Comparison of ENCODE assay signal across 11 mouse cellular contexts in the genomic region with DNA sequence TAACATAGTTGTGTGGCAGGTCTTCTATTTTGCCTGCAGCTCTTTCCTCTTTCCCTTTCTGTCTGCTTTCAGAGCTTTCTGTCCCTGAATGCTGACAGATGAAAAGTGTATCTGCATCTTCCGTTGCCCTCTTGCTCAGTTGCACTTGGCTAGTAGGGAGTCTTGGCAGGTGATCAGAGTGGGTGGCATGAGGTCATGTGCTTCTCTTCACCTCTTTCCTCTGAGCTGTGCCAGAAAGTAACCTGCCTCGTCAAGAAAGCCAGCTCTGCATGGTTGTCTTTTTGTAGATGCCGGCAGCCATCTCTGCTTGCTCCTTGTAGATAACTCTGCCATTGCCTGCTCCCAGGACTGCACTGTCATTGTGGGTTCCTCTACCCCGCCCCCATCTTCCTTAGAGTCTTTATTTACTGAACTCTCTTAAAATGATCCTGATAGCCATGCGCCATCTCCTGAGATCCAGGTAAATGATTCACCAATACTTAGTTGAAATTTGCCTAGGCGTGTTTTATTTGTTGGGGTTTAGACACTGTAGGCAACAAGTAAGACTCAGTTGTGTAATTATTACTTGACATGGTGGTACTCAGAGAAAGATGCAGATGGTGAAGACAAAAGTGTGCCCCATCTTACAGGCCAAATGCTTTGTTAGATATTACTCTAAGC.
DNase-seq lines count a peak whose midpoint lies in the region; ATAC-seq and TF ChIP-seq lines count a peak whose summit lies in the region.
"Had no signal": no experiment of that assay in that cellular context is flagged by ENCODE, and none has a peak within 500 bp of the region (broad histone marks: within the 10 kb centered on the region; RNA-seq: fewer than 3 reads in every experiment).

No protein-coding gene starts in this region.

- peak overlapping the region; percentile 13; the same call in 1 of the 2 replicates for H3K4me2 ChIP-seq in liver, embryonic 14.5 days (ENCODE audit: low read depth)

- WGBS in liver, embryonic 14.5 days (ENCODE audit: insufficient replicate concordance): 22% methylated on average over 6 of the region's 6 CpGs

- H3K9ac ChIP-seq in liver, embryonic 14.5 days (replicated peaks): no peak overlapping the region

- no peaks in the 10 kb centered on the region for H3K36me3 ChIP-seq in liver, embryonic 14.5 days (replicated peaks; ENCODE audit: control insufficient read depth, insufficient read depth, low read depth)

- H3K27ac ChIP-seq in liver, embryonic 14.5 days: no peak overlapping the region
- H3K27ac ChIP-seq: macrophage had no signal

- DNase-seq in heart, adult 11 months: peak; percentile 71
- no peak for DNase-seq in heart, adult 9 months (ENCODE audit: low spot score in 2 of 2)
- DNase-seq in brain, adult 2 months (ENCODE audit: low read depth, low spot score): peak; percentile 15
- DNase-seq in kidney, adult 9 months: peak; percentile 96
- peak; percentile 9 to 24 (median 13) for DNase-seq in liver, embryonic 14.5 days (ENCODE audit: low read depth in 3 of 3, low spot score in 3 of 3)
- DNase-seq in adrenal gland, postnatal 36 days: no peak
- DNase-seq in embryo, embryonic 11 days: no peak
- no peak for DNase-seq in gastrocnemius, adult 18-20 months (ENCODE audit: low spot score)
- DNase-seq: left cerebral cortex, postnatal 4 days; right cerebral cortex, adult 18-20 months had no signal

- no peak overlapping the region for H3K4me3 ChIP-seq in liver, embryonic 14.5 days (ENCODE audit: insufficient read depth in 1 of 2, low read depth in 2 of 2, low read length in 2 of 2)

- TF ChIP-seq CTCF in liver, embryonic 14.5 days (IDR thresholded peaks at IDR 0.05; ENCODE audit: low read depth): no peak

- no peak for TF ChIP-seq EP300 in liver, embryonic 14.5 days (IDR thresholded peaks at IDR 0.05; ENCODE audit: low read depth)

- H3K27me3 ChIP-seq in liver, embryonic 14.5 days (ENCODE audit: control insufficient read depth, insufficient read depth, low read length): no peaks in the 10 kb centered on the region

- no peaks in the 10 kb centered on the region for H3K9me3 ChIP-seq in liver, embryonic 14.5 days (ENCODE audit: control insufficient read depth, low read length)

- ATAC-seq in liver, embryonic 14.5 days (ENCODE audit: insufficient read depth): peak; percentile 83

- H3K4me1 ChIP-seq in liver, embryonic 14.5 days (replicated peaks; ENCODE audit: control insufficient read depth in 2 of 2, insufficient read depth in 2 of 2, low read length in 1 of 2): peaks cover 2 to 5% of the 10 kb centered on the region in 2 experiments; a peak in 3 of 4 replicates

Comparison
In these comparisons a context has a peak if more than half of its experiments do, and no peak if none do; other contexts are left out.
1. DNase-seq: peak in heart, adult 11 months (single experiment), brain, adult 2 months (single experiment), kidney, adult 9 months (single experiment) and liver, embryonic 14.5 days (3 of 3); none in heart, adult 9 months (0 of 2), adrenal gland, postnatal 36 days (0 of 2), embryo, embryonic 11 days (single experiment) and gastrocnemius, adult 18-20 months (single experiment).